Mouse (Mus musculus) erythroblast, embryonic 14.5 days (primary cell): ENCODE data around the gene Cntn3. TPM values are rescaled to one million over a fixed set of nuclear protein-coding genes. Genes with fewer than 3 reads are reported as not detected.

Experiments used
- H3K27me3 ChIP-seq: 2 replicates; pipeline ENCODE4 v1.6.1; 2012; ENCODE audit warnings: inconsistent platforms; ENCODE audit not compliant: control insufficient read depth
- H3K36me3 ChIP-seq: 2 replicates; pipeline ENCODE4 v1.6.1; 2012; ENCODE audit warnings: mild to moderate bottlenecking, inconsistent platforms; ENCODE audit not compliant: control insufficient read depth
- H3K4me1 ChIP-seq: 2 replicates; pipeline ENCODE4 v1.6.1; 2012; ENCODE audit warnings: inconsistent platforms; ENCODE audit not compliant: control insufficient read depth
- H3K4me3 ChIP-seq: replicated peaks from 2 replicates; pipeline ENCODE3; 2012; ENCODE audit warnings: moderate library complexity, mild to moderate bottlenecking, inconsistent platforms
- H3K9me3 ChIP-seq: 2 replicates; pipeline ENCODE4 v1.6.1; 2012; ENCODE audit warnings: low read length, inconsistent platforms, mixed read lengths; ENCODE audit not compliant: control insufficient read depth
- GATA1 ChIP-seq: IDR thresholded peaks from 2 replicates; pipeline ENCODE4 v1.6.1; 2012; ENCODE audit warnings: low read length, inconsistent platforms, mixed read lengths
- TAL1 ChIP-seq: IDR thresholded peaks from 3 replicates; pipeline ENCODE4 v1.6.1; 2012; ENCODE audit warnings: low read length, inconsistent platforms, mixed read lengths
- polyA plus RNA-seq: library from polyadenylated mRNA; stranded (reverse); fragments of >175 nt; gene quantifications from 2 replicates; pipeline ENCODE4 v1.2.3, GENCODE M21; 2012

The Cntn3 gene
- polyA plus RNA-seq, 1 experiment, result 0.02 TPM

GRCm38 (mm10) chr6:102563431-102563830 lies 9.5 kb downstream of the Cntn3 start:
- peaks cover 40% of the 10 kb centered on the region for H3K4me1 ChIP-seq
- TF ChIP-seq GATA1, result no peak
- no peak for TF ChIP-seq TAL1
- peaks cover 24% of the 10 kb centered on the region for H3K27me3 ChIP-seq
- H3K9me3 ChIP-seq, result no peaks in the 10 kb centered on the region
- H3K36me3 ChIP-seq, result no peaks in the 10 kb centered on the region
- peak overlapping the region; percentile 66 for H3K4me3 ChIP-seq

GRCm38 (mm10) chr6:102557521-102557920 lies 15.4 kb downstream of the Cntn3 start:
- no peaks in the 10 kb centered on the region for H3K36me3 ChIP-seq
- peaks cover 38% of the 10 kb centered on the region for H3K4me1 ChIP-seq
- H3K9me3 ChIP-seq, result no peaks in the 10 kb centered on the region
- H3K27me3 ChIP-seq, result peaks cover 1% of the 10 kb centered on the region
- no peak overlapping the region for H3K4me3 ChIP-seq
- TF ChIP-seq TAL1 (no peak), GATA1 (no peak)

GRCm38 (mm10) chr6:102556497-102556896 lies 16.4 kb downstream of the Cntn3 start:
- Histone ChIP-seq H3K9me3 (no peaks in the 10 kb centered on the region), H3K4me3 (no peak overlapping the region), H3K36me3 (no peaks in the 10 kb centered on the region), H3K27me3 (no peaks in the 10 kb centered on the region), H3K4me1 (peaks cover 34% of the 10 kb centered on the region)
- TF ChIP-seq TAL1 (peak; percentile 55), GATA1 (no peak)

GRCm38 (mm10) chr6:102555814-102556437 lies 17.0 kb downstream of the Cntn3 start:
- Histone ChIP-seq H3K27me3 (no peaks in the 10 kb centered on the region), H3K9me3 (no peaks in the 10 kb centered on the region), H3K4me3 (no peak overlapping the region), H3K4me1 (peaks cover 33% of the 10 kb centered on the region), H3K36me3 (no peaks in the 10 kb centered on the region)
- TF ChIP-seq TAL1 (no peak), GATA1 (no peak)

- no peak for TF ChIP-seq TAL1
- no peak for TF ChIP-seq GATA1
- H3K27me3 ChIP-seq, result no peaks in the 10 kb centered on the region
- H3K9me3 ChIP-seq, result no peaks in the 10 kb centered on the region
- H3K4me1 ChIP-seq, result peaks cover 33% of the 10 kb centered on the region
- H3K4me3 ChIP-seq, result no peak overlapping the region
- H3K36me3 ChIP-seq, result no peaks in the 10 kb centered on the region
Measured at GRCm38 (mm10) chr6:102555067-102555657, 17.7 kb downstream of the Cntn3 start.

- H3K9me3 ChIP-seq, result no peaks in the 10 kb centered on the region
- H3K4me3 ChIP-seq, result no peak overlapping the region
- no peak for TF ChIP-seq GATA1
- TF ChIP-seq TAL1, result no peak
- H3K27me3 ChIP-seq, result no peaks in the 10 kb centered on the region
- no peaks in the 10 kb centered on the region; the same call in 1 of the 2 replicates for H3K4me1 ChIP-seq
- H3K36me3 ChIP-seq, result no peaks in the 10 kb centered on the region
Measured at GRCm38 (mm10) chr6:102541633-102542412, 31.1 kb downstream of the Cntn3 start.

- Histone ChIP-seq H3K36me3 (no peaks in the 10 kb centered on the region), H3K4me3 (no peak overlapping the region), H3K4me1 (peaks cover 7% of the 10 kb centered on the region), H3K27me3 (no peaks in the 10 kb centered on the region), H3K9me3 (no peaks in the 10 kb centered on the region)
- TF ChIP-seq GATA1, result no peak
- TF ChIP-seq TAL1, result no peak
Measured at GRCm38 (mm10) chr6:102535599-102535998, 37.3 kb downstream of the Cntn3 start.

- Histone ChIP-seq H3K9me3 (no peaks in the 10 kb centered on the region; the same call in 1 of the 2 replicates), H3K4me1 (no peaks in the 10 kb centered on the region), H3K36me3 (no peaks in the 10 kb centered on the region), H3K4me3 (no peak overlapping the region), H3K27me3 (no peaks in the 10 kb centered on the region)
- TF ChIP-seq TAL1 (no peak), GATA1 (no peak)
Measured at GRCm38 (mm10) chr6:102523037-102523436, 49.9 kb downstream of the Cntn3 start.

GRCm38 (mm10) chr6:102520977-102521376 lies 51.9 kb downstream of the Cntn3 start:
- no peaks in the 10 kb centered on the region for H3K27me3 ChIP-seq
- no peak overlapping the region for H3K4me3 ChIP-seq
- TF ChIP-seq TAL1 (no peak), GATA1 (no peak)
- H3K9me3 ChIP-seq, result no peaks in the 10 kb centered on the region; the same call in 1 of the 2 replicates
- no peaks in the 10 kb centered on the region for H3K36me3 ChIP-seq
- no peaks in the 10 kb centered on the region for H3K4me1 ChIP-seq
